Mouse (Mus musculus) hindbrain, postnatal 0 days (tissue): ENCODE measurements at regions not wholly inside any gene's neighbourhood (a gene's known extent, or its start where the extent isn't known, plus 50 kb on each side); places are given as distances from the start of the nearest gene placed in this dataset.
A peak's percentile ranks its signal among the peaks of the same experiment; 100 is the strongest.

ENCODE experiments used
- ATAC-seq: fragments of 200-750 bp; cut with Nextera tagmentation; 2 replicates; pipeline ENCODE4 v1.8.0; 2017; ENCODE audit warnings: mild to moderate bottlenecking, moderate TSS enrichment, moderate library complexity
- DNase-seq: peaks from one replicate; pipeline ENCODE4 v3.0.0-alpha.2; 2015; ENCODE audit warnings: low spot score
- H3K27ac ChIP-seq: fragments of 300-500 bp; sonication (generic); 2 replicates; pipeline ENCODE4 v1.5.1; 2014; ENCODE audit warnings: mild to moderate bottlenecking
- H3K27me3 ChIP-seq: fragments of 300-500 bp; sonication (generic); 2 replicates; pipeline ENCODE4 v1.6.1; 2014; ENCODE audit warnings: low read length, mixed read lengths; ENCODE audit not compliant: insufficient read depth
- H3K36me3 ChIP-seq: fragments of 300-500 bp; sonication (generic); 2 replicates; pipeline ENCODE4 v1.6.1; 2014; ENCODE audit warnings: low read length, mixed read lengths; ENCODE audit not compliant: insufficient read depth
- H3K4me1 ChIP-seq: fragments of 300-500 bp; sonication (generic); 2 replicates; pipeline ENCODE4 v1.6.1; 2014; ENCODE audit warnings: antibody characterized with exemption, low read length, mixed read lengths; ENCODE audit not compliant: insufficient read depth
- H3K4me2 ChIP-seq: fragments of 300-500 bp; sonication (generic); 2 replicates; pipeline ENCODE4 v1.6.1; 2014; ENCODE audit warnings: low read depth, mild to moderate bottlenecking, low read length, moderate library complexity, mixed read lengths
- H3K4me3 ChIP-seq: fragments of 300-500 bp; sonication (generic); 2 replicates; pipeline ENCODE4 v1.5.1; 2014; ENCODE audit warnings: low read length
- H3K9ac ChIP-seq: fragments of 300-500 bp; sonication (generic); replicated peaks from 2 replicates; pipeline ENCODE4 v1.6.1; 2014; ENCODE audit warnings: mild to moderate bottlenecking, low read length, moderate library complexity, mixed read lengths
- H3K9me3 ChIP-seq: fragments of 300-500 bp; sonication (generic); 2 replicates; pipeline ENCODE4 v1.6.1; 2016; ENCODE audit warnings: low read length, mixed read lengths
- CTCF ChIP-seq: IDR thresholded peaks from 2 replicates; pipeline ENCODE4 v1.5.1; 2016; ENCODE audit warnings: antibody characterized with exemption, control low read depth, low read depth
- WGBS: fragments of 180-500 bp; shearing (Covaris S2); extraction: QIAGEN DNeasy Blood & Tissue Kit; methylation state at CpG from one replicate; pipeline ENCODE4 v1.1.7; 2014; 5-methylcytosine and 5-hydroxymethylcytosine counted together

- DNase-seq = no peak
- H3K9ac ChIP-seq = no peak overlapping the region
- ATAC-seq = no peak
- no peaks in the 10 kb centered on the region for H3K27me3 ChIP-seq
- no peak overlapping the region for H3K4me3 ChIP-seq
- H3K9me3 ChIP-seq = no peaks in the 10 kb centered on the region
- no peak overlapping the region for H3K4me2 ChIP-seq
- no peak overlapping the region for H3K27ac ChIP-seq
- TF ChIP-seq CTCF = no peak
- no peaks in the 10 kb centered on the region for H3K4me1 ChIP-seq
- WGBS = 70% methylated on average over 4 of the region's 4 CpGs
- no peaks in the 10 kb centered on the region for H3K36me3 ChIP-seq
These were observed 1342.7 kb upstream of the A1bg start for GRCm38 (mm10) chr15:62265484-62265937.

- H3K27me3 ChIP-seq = no peaks in the 10 kb centered on the region
- DNase-seq (no peak), ATAC-seq (no peak)
- no peaks in the 10 kb centered on the region for H3K36me3 ChIP-seq
- 89% methylated on average over 1 of the region's 1 CpGs for whole genome bisulfite sequencing
- TF ChIP-seq CTCF = no peak
- H3K4me2 ChIP-seq = no peak overlapping the region
- H3K9me3 ChIP-seq = no peaks in the 10 kb centered on the region
- H3K9ac ChIP-seq = no peak overlapping the region
- H3K27ac ChIP-seq = no peak overlapping the region
- no peak overlapping the region for H3K4me3 ChIP-seq
- no peaks in the 10 kb centered on the region for H3K4me1 ChIP-seq
These were observed 1342.2 kb upstream of the A1bg start for GRCm38 (mm10) chr15:62264966-62265365.

GRCm38 (mm10) chr15:62264183-62264582 is 1341.4 kb upstream of the A1bg start:
- DNase-seq = no peak
- no peaks in the 10 kb centered on the region for H3K27me3 ChIP-seq
- H3K9ac ChIP-seq = no peak overlapping the region
- TF ChIP-seq CTCF = no peak
- no peak overlapping the region for H3K27ac ChIP-seq
- no peaks in the 10 kb centered on the region for H3K36me3 ChIP-seq
- H3K4me1 ChIP-seq = no peaks in the 10 kb centered on the region
- H3K4me2 ChIP-seq = no peak overlapping the region
- no peak for ATAC-seq
- 83% methylated on average over 1 of the region's 1 CpGs for WGBS
- H3K9me3 ChIP-seq = no peaks in the 10 kb centered on the region
- no peak overlapping the region for H3K4me3 ChIP-seq

- no peak for TF ChIP-seq CTCF
- no peak overlapping the region for H3K9ac ChIP-seq
- 88% methylated on average over 5 of the region's 5 CpGs for WGBS
- H3K4me2 ChIP-seq = no peak overlapping the region
- H3K9me3 ChIP-seq = no peaks in the 10 kb centered on the region
- H3K36me3 ChIP-seq = no peaks in the 10 kb centered on the region
- H3K4me1 ChIP-seq = no peaks in the 10 kb centered on the region
- no peak overlapping the region for H3K4me3 ChIP-seq
- no peaks in the 10 kb centered on the region for H3K27me3 ChIP-seq
- no peak overlapping the region for H3K27ac ChIP-seq
- ATAC-seq (no peak), DNase-seq (no peak)
These were observed 1339.7 kb upstream of the A1bg start for GRCm38 (mm10) chr15:62262487-62262886.

- WGBS = 77% methylated on average over 2 of the region's 2 CpGs
- H3K9ac ChIP-seq = no peak overlapping the region
- ATAC-seq (no peak), DNase-seq (no peak)
- H3K36me3 ChIP-seq = no peaks in the 10 kb centered on the region
- H3K4me3 ChIP-seq = no peak overlapping the region
- H3K9me3 ChIP-seq = no peaks in the 10 kb centered on the region
- H3K27me3 ChIP-seq = no peaks in the 10 kb centered on the region
- no peaks in the 10 kb centered on the region for H3K4me1 ChIP-seq
- no peak for TF ChIP-seq CTCF
- no peak overlapping the region for H3K4me2 ChIP-seq
- H3K27ac ChIP-seq = no peak overlapping the region
These were observed 1338.7 kb upstream of the A1bg start for GRCm38 (mm10) chr15:62261520-62261919.

- H3K36me3 ChIP-seq = no peaks in the 10 kb centered on the region
- no peak for TF ChIP-seq CTCF
- ATAC-seq (no peak), DNase-seq (no peak)
- WGBS = 81% methylated on average over 5 of the region's 5 CpGs
- H3K9ac ChIP-seq = no peak overlapping the region
- H3K4me2 ChIP-seq = no peak overlapping the region
- H3K27ac ChIP-seq = no peak overlapping the region
- H3K9me3 ChIP-seq = no peaks in the 10 kb centered on the region
- no peaks in the 10 kb centered on the region for H3K4me1 ChIP-seq
- no peaks in the 10 kb centered on the region for H3K27me3 ChIP-seq
- H3K4me3 ChIP-seq = no peak overlapping the region
These were observed 1335.8 kb upstream of the A1bg start for GRCm38 (mm10) chr15:62258611-62259010.

- DNase-seq (peak; percentile 71), ATAC-seq (peak; percentile 88)
- H3K4me3 ChIP-seq = no peak overlapping the region
- H3K9me3 ChIP-seq = no peaks in the 10 kb centered on the region
- H3K9ac ChIP-seq = no peak overlapping the region
- H3K36me3 ChIP-seq = no peaks in the 10 kb centered on the region
- H3K27me3 ChIP-seq = no peaks in the 10 kb centered on the region
- WGBS = 19% methylated on average over 3 of the region's 3 CpGs
- no peak overlapping the region; the same call in 1 of the 2 replicates for H3K27ac ChIP-seq
- H3K4me2 ChIP-seq = no peak overlapping the region
- no peaks in the 10 kb centered on the region for H3K4me1 ChIP-seq
- TF ChIP-seq CTCF = no peak
These were observed 1335.1 kb upstream of the A1bg start for GRCm38 (mm10) chr15:62257955-62258354.
